Mouse (Mus musculus) kidney, adult 2 months (tissue): ENCODE results near the gene Pskh1. TPM values are rescaled to one million over a fixed set of nuclear protein-coding genes. Genes with fewer than 3 reads are reported as not detected.

Experiments
- DNase-seq: peaks from one replicate; pipeline ENCODE4 v3.0.0; 2021
- H3K27ac ChIP-seq: fragments of 200-500 bp; 2 replicates; pipeline ENCODE4 v1.5.1; 2012; ENCODE audit warnings: low read depth, low read length, control low read depth, inconsistent platforms; ENCODE audit not compliant: insufficient read depth
- H3K27me3 ChIP-seq: fragments of 200-500 bp; replicated peaks from 2 replicates; pipeline ENCODE4 v1.6.1; 2012; ENCODE audit warnings: mild to moderate bottlenecking, moderate library complexity, low read length, inconsistent platforms; ENCODE audit not compliant: control insufficient read depth, insufficient read depth
- H3K36me3 ChIP-seq: fragments of 200-500 bp; 2 replicates; pipeline ENCODE4 v1.6.1; 2012; ENCODE audit warnings: mild to moderate bottlenecking, moderate library complexity, low read length, inconsistent platforms; ENCODE audit not compliant: control insufficient read depth, insufficient read depth
- H3K4me1 ChIP-seq: fragments of 200-500 bp; 2 replicates; pipeline ENCODE4 v1.6.1; 2011; ENCODE audit warnings: low read length; ENCODE audit not compliant: control insufficient read depth, insufficient read depth
- H3K4me3 ChIP-seq: fragments of 200-500 bp; 2 replicates; pipeline ENCODE4 v1.5.1; 2011; ENCODE audit warnings: mild to moderate bottlenecking, low read depth, low read length, control low read depth; ENCODE audit not compliant: insufficient read depth
- CTCF ChIP-seq: fragments of 200-500 bp; conservative IDR thresholded peaks from 2 replicates; pipeline ENCODE4 v1.5.1; 2011; ENCODE audit warnings: low read depth, mild to moderate bottlenecking, control low read depth, low read length, moderate library complexity, mixed read lengths; ENCODE audit not compliant: insufficient read depth, insufficient read length
- POLR2A ChIP-seq: fragments of 200-500 bp; IDR thresholded peaks from one replicate; pipeline ENCODE4 v1.6.1; 2011; ENCODE audit warnings: low read depth, low read length, control low read depth
- WGBS: fragments of 180-500 bp; shearing (Covaris S2); methylation state at CpG from one replicate; pipeline ENCODE4 v1.1.7; 2018; 5-methylcytosine and 5-hydroxymethylcytosine counted together
- polyA plus RNA-seq: library from polyadenylated mRNA; depleted of rRNA; stranded (reverse); fragments of >200 nt; gene quantifications from 2 replicates; pipeline ENCODE4 v1.2.3, GENCODE M21; 2012

The Pskh1 gene
- polyA plus RNA-seq, 1 experiment, result 44.9 TPM

DNA sequence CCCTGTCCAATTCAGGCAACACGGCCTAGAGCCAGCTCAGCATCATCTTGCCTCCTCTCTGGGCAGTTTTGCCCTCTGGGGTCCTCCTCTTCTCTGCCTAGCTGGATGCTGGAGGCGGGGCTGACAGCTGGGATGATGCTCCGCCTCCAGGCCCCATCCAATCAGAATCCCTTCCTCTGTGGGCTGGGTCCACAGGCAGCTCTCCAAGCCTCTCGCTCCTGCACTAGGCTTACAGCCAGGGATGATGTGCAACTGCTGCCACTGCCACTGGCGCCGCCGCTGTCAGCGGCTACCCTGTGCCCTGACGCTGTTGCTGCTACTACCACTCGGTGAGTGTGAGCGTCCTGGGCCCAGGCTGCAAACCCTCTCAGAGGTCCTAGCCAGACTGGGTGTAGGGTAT, 6.9 kb upstream of the Pskh1 start, which contains the start of gene Nrn1l:
Gene Nrn1l, plus strand, starts transcription at position 229 of the 400 bp plus-strand sequence.
- no peak within 1 kb of the TSS for H3K27ac ChIP-seq
- H3K4me3 ChIP-seq, result no peak within 1 kb of the TSS
- H3K4me1 ChIP-seq, result no peaks in the 10 kb centered on the region
- H3K27me3 ChIP-seq, result no peaks in the 10 kb centered on the region
- TF ChIP-seq POLR2A, result no peak
- no peak for TF ChIP-seq CTCF
- WGBS, result 18% methylated on average over 11 of the region's 11 CpGs
- H3K36me3 ChIP-seq, result no peaks in the 10 kb centered on the region
- DNase-seq, result peak; percentile 87

DNA sequence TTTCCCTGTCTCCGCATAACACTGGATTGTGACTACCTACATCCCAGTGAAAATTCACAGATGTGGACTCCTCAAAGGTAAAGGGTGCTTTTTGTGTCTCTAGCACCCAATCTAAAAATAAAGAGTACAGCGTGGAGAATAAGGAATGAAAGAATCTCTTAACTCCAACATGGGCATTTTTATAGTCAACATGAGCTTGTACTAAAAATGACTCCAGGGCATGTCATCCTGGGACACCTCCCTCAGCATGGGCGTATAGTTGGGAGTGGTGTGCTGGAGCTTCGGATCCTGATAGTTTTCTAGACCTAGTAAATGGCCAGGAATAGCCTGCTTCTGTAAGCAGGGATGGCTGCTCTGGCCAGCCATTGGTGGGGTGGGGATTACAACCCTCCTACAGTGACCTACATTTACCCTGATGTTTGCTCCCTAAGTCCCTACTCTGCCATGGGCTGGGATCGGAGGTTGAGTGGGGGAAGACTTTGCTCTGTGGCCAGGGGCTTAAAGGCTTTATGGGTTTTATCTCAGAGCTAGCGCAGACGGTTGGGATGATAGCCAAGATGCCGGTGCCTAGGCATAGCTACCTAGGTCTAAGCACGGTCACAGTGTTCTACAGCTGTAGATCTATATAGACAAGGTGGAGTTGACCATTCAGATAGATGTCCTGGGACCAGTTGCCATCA, 2.3 kb upstream of the Pskh1 start:
- H3K4me1 ChIP-seq, result peaks cover 2% of the 10 kb centered on the region; the same call in 1 of the 2 replicates
- no peak for DNase-seq
- no peak overlapping the region for H3K27ac ChIP-seq
- TF ChIP-seq CTCF (no peak), POLR2A (no peak)
- H3K4me3 ChIP-seq, result no peak overlapping the region
- no peaks in the 10 kb centered on the region for H3K36me3 ChIP-seq
- no peaks in the 10 kb centered on the region for H3K27me3 ChIP-seq
- 82% methylated on average over 9 of the region's 9 CpGs for WGBS

DNA sequence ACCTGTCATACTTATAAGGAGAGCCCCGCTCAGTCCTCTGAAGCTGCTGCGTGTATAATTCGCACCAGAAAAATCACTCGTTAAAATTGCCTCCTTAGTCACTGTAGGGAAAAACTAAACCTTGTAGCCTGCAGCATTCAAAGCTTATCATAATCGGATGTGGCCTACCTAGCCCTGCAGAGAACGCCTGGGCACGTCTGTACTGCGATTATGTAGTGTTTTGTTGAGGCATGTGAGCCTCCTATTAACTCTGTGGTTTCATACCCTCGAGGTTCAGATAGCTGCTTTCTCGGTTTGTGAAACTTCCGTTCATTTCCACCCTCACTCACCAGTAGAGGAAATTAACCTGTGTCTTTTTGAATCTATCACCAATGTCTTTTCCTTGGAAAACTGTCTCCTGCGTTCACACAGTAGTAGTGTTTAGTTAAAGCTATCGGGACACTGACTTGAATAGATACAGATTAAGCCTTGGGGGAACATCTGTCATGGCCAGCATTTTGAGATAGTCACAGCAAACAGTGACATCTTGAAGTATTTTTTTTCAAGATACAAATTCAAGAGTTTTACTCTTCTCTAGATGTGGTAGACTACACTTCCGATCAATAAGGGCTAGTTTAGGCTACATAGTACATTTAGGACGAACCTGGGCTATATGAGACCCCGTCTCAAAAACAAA, 838 bp downstream of the Pskh1 start:
- no peak for TF ChIP-seq CTCF
- TF ChIP-seq POLR2A, result no peak
- DNase-seq, result no peak
- Histone ChIP-seq H3K27me3 (no peaks in the 10 kb centered on the region), H3K4me3 (peak overlapping the region; percentile 90), H3K36me3 (no peaks in the 10 kb centered on the region; the same call in 1 of the 2 replicates), H3K27ac (no peak overlapping the region), H3K4me1 (peaks cover 2% of the 10 kb centered on the region; the same call in 1 of the 2 replicates)
- WGBS, result 25% methylated on average over 16 of the region's 16 CpGs

DNA sequence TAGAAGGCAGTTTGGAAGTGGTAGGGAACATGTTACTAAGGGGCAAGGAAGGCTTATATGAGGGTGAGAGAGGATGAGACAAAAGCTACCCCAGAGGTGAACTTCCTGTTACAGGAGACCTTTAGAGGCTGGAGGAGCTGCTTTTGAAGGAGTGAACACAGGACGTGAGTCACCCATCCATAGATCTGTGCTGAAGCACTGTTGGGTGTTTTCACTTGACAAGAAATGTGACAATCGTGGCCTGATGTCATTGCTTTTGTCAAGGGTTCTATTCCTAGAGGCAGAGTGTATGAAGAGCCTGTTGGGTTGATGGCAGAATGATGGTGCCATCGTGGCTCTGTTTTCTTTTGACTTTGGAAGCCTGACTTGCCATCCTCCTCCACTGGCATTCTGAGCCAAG, 19.1 kb downstream of the Pskh1 start:
- no peak for TF ChIP-seq CTCF
- no peak for TF ChIP-seq POLR2A
- WGBS, result 70% methylated on average over 3 of the region's 3 CpGs
- no peak for DNase-seq
- H3K4me1 ChIP-seq, result no peaks in the 10 kb centered on the region
- no peak overlapping the region for H3K4me3 ChIP-seq
- H3K27ac ChIP-seq, result no peak overlapping the region
- no peaks in the 10 kb centered on the region for H3K36me3 ChIP-seq
- no peaks in the 10 kb centered on the region for H3K27me3 ChIP-seq

DNA sequence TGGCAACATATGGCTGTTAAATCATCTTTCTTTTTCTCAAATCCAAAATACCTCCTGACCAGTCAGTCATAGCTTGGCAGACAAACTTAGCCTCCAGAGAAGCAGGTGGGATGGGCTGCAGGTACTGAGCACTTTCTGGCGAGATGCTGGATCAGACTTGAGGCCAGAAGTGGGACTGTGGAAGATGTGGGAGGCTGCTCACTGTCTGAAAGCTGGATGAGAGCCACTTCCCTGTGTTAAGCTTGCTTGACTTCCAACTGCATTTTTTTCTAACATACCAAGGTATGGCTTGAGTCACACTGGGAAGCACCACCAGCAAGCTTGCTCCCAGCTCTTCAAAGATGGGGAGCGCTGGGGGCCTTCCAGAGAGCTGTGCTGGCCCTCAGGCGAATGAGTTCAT, 24.9 kb downstream of the Pskh1 start:
- DNase-seq, result no peak
- Histone ChIP-seq H3K27ac (no peak overlapping the region), H3K36me3 (no peaks in the 10 kb centered on the region), H3K27me3 (no peaks in the 10 kb centered on the region), H3K4me1 (no peaks in the 10 kb centered on the region), H3K4me3 (no peak overlapping the region)
- no peak for TF ChIP-seq POLR2A
- TF ChIP-seq CTCF, result no peak
- WGBS, result 79% methylated on average over 3 of the region's 3 CpGs

DNA sequence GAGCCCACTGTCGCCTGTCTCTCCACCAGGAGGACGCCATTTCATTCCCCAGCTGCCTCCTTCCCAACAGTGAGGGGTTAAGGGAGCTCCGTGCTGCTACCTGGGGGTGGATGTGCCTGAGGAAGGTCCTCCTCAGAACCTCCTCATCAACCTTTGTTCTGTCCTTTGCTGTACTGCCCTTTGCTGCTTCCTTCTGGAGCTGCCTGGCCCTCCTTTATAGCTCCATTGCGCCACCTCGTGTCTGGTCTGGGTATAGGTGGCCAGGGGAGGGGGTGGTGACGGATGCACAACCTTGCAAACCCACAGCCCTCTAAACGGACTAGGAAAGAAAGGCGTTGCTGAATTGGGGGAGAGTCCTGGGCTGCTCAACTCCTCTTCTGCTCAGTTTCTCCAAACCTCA, 30.4 kb downstream of the Pskh1 start:
- peak; percentile 81 for DNase-seq
- TF ChIP-seq CTCF (peak; percentile 97), POLR2A (no peak)
- Histone ChIP-seq H3K4me3 (no peak overlapping the region), H3K4me1 (no peaks in the 10 kb centered on the region), H3K27me3 (no peaks in the 10 kb centered on the region), H3K36me3 (no peaks in the 10 kb centered on the region), H3K27ac (no peak overlapping the region)
- 20% methylated on average over 8 of the region's 8 CpGs for WGBS

DNA sequence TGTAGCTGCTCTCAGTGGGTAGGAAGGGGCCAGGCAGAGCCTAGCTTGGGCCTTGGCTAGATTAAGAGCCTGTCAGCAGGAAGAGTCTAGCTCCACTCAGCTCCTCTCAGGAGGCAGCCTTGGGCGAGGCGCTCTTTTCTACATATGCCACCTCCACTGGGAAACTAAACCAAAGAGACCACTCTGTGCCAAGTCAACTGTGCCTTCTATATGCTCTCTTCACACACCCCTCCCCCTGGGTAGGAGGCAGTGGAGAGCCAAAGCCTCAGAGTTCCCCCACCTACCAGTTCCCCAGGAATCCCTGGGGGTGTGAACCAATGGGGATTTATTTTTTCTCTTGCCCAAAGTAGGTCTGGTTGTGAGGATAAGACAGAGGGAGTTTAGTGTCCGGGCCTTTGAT, 31.0 kb downstream of the Pskh1 start:
- no peaks in the 10 kb centered on the region for H3K36me3 ChIP-seq
- H3K27me3 ChIP-seq, result no peaks in the 10 kb centered on the region
- no peak overlapping the region for H3K27ac ChIP-seq
- no peak for DNase-seq
- 98% methylated on average over 3 of the region's 3 CpGs for WGBS
- no peak overlapping the region for H3K4me3 ChIP-seq
- TF ChIP-seq POLR2A, result no peak
- no peak for TF ChIP-seq CTCF
- no peaks in the 10 kb centered on the region for H3K4me1 ChIP-seq
